Mouse (Mus musculus) T-cell, adult 2 months (primary cell): ENCODE measurements around the gene Hyou1.
A peak's percentile ranks its signal among the peaks of the same experiment; 100 is the strongest.
"Not testable (repeated sequence)": the region's sequence is repeated elsewhere in the genome, so short reads cannot be mapped to it uniquely, and the experiment has no call there.

Experiments
- DNase-seq: peaks from one replicate; pipeline ENCODE4 v3.0.0; 2022; ENCODE audit warnings: low spot score

Gene Hyou1

DNA sequence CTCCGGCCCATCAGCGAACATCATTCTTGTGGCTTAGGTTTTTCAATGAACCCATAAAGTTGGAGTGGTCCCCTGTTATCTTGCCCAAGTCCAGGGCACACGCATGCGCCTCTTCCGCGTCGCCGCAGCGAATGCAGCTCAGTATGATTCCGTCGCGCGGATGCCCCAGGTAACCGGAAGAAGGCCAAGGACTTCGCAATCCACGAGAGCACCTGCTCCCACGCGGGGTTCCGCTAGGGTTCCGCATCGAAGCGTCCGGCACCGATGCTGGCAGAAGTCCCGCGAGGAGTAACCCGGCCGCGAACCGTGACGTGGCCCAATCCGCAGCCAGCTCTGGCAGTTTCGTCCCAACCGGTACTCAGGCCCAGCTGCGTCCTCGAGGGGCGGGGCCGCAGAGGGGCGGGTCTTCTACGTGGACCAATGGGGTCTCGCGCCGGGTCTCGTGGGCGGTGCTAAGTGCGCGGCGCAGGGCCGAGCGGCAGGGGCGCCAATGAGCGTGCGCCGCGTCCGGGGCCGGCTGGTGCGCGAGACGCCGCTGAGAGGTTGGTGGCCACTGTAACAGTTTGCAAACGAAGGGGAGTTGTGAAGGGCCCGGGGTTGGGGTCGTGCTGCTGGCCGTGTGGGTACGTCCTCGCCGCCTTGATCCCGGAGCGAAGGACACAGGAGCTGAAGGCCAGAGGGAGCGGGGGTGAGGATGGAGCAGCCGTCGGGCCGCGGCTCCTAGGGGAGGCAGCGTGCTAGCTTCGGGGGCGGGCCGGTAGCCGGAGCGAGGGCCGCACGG lies at the start of gene Hyou1:
Hyou1 (plus strand) TSS at position 437 of the 781 bp plus-strand sequence.
- peak; percentile 100 for DNase-seq

DNA sequence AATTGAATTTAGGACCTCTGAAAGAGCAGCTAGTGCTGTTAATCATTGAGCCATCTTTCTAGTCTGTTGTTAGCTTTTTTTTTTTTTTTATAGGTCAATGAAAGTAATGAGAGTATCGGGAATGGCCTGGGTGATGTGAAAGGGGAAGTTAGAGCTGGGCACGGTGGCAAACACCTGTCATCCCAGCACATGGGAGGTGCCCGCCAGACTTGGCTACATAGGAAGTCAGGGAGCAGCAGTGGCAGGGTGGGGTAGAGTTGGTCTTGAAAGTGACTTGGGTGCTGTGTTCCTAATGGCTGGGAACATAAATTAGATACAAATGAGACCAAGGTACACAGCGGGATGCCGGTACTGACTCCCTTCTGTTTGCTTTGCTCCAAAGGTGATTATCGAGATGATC lies 48.6 kb upstream of the Hyou1 start:
- DNase-seq: no peak

DNA sequence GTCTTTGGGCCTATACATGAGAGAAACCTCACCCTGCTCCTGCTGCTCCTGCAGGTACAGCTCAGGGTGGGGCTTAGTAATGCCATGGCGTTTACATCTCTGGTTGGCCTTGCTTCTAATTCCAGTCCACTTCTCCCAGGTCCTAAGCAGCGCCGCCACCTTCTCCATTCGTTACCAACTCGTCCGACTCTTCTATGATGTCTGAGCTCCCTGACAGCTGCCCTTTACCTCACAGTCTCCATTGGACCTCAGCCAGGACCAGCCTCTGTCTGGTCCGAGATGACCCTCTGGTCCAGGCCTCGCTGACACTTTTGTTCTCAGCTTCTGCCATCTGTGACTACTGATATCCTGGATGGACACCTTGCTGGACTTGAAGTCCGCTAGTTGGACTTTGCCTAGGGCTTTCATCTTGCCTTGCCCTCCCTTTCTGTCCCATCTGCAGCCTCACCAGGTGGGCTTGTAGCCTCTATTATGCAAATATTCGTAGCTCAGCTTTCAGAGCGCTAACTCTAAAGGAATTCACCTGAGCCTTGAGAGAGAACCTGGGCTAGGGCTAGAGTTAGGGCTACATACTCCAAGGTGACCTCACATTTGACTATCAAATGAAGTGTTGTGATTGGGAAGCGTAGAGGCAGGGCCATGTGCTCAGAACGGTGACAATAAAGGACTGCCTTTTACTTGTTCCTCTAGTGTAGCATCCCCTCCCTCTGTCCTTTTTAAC lies 46.2 kb upstream of the Hyou1 start:
- no peak for DNase-seq

DNA sequence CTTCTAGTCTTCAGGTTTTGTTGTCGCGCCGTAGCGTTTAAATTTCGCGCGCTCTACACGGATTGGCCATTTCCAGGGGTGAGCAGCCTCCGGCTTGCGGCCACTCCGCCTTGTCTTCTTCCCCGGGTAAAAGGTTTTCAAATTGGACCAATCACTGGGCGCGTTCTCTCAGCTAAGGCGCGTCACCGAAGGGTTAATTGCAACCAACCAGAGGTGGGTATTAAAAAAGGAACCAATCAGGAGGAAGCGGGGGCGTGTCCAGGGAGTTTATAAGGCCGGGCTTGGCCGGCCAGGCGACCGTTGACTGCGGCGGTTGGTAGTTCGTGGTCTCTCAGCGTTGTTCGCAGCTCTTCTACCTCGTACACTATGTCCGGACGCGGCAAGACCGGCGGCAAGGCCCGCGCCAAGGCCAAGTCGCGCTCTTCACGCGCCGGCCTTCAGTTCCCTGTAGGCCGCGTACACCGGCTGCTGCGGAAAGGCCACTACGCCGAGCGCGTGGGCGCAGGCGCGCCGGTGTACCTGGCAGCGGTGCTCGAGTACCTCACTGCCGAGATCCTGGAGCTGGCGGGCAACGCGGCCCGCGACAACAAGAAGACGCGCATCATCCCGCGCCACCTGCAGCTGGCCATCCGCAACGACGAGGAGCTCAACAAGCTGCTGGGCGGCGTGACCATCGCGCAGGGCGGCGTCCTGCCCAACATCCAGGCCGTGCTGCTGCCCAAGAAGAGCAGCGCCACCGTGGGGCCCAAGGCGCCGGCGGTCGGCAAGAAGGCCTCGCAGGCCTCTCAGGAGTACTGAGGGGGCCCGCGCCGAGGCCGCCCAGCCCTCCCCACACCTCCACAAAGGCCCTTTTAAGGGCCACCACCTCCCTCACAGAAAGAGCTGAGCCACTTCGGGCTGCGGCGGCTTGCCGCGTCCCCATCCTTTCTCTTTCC lies 44.6 kb upstream of the Hyou1 start, which contains the start of gene H2afx:
H2afx (plus strand) TSS at position 299 of the 935 bp plus-strand sequence.
- DNase-seq: peak; percentile 99

DNA sequence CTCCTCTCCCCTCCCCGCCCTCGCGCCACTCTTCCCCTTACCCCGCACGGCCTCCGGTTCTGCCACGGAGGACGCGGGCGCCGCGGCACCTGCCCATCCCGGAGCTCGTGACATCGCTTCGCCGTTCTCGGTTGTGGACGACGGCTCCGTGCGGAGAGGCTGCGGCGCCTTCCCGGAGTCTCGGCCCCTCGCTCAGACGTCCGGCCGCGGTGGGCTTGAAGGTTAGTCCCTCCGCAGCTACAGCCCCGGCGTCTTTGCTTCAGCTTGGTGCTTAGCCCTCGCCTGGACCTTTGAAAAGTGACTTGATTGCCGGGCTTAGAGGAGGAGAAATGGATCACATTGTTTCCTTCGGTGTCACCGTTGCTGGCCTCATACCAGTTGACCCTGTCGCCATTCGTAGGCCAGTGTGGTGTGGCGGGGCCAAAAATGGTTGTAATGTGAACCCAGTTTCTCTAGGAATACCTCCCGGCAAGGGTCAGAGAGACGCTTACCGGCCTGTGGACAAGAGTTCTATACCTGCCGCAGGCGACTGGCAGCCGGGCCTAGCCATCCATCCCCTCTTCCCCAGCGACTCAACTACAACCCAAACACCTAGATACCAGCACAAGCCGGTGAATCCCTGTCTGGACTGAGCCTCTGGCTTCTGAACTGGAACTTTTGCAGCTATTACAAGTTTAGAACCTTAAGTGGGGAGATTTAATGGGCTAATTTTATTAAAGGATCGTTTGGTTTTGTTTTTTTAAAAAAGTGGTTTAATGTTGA lies 43.8 kb upstream of the Hyou1 start:
- no peak for DNase-seq

DNA sequence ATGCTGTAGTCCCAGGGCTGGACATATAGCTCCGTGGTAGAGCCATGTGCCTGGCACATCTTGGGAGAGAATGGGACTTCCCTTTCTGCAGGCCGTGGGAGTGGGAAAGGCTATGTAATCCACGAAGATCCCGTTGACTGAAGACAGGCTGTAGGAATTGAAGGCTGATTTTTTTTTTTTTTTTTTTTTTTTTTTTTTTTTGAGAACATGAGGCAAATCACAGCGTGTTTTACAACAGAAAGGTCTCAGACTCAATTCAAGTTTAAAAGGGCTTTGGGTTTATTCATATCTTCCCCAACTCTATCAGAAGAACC lies 43.2 kb upstream of the Hyou1 start:
- no peak for DNase-seq

DNA sequence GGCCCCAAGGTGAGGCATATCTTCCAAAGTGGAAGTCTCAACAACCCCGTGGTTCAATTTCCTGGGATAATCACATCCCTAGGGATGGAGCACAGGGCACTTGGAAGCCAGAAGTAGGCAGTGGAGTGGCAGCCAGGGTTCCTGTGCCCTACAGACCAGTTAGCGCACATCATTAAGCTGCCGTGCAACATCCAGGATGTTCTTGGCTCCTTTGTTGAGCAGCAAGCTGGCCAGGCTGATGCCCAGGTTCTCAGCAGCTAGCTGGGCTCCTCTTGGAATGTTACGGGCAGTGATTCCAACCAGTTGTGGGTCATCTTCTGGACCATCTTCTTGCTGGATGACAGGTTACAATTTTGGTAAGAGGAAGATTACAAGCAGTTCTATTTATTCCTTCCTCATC lies 42.8 kb upstream of the Hyou1 start:
- not testable (repeated sequence) for DNase-seq

DNA sequence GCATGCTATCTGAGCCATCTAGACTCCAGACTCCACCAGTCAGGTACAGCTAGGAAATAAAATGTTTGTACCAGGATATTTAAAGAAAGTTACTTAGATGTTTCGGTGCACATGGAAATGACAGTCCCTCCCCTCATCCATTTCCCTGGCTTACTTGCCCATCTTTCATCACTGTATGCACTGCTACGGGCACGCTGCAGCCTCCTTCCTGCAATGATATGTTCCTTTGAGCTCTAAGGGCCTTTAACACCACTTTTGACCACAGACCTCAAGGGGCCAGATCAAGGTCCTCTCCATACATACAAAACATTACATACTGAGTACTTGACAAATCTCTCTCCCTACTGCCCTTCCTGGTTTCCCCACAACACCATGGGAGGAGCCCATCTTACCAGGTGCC lies 42.3 kb upstream of the Hyou1 start:
- no peak for DNase-seq

DNA sequence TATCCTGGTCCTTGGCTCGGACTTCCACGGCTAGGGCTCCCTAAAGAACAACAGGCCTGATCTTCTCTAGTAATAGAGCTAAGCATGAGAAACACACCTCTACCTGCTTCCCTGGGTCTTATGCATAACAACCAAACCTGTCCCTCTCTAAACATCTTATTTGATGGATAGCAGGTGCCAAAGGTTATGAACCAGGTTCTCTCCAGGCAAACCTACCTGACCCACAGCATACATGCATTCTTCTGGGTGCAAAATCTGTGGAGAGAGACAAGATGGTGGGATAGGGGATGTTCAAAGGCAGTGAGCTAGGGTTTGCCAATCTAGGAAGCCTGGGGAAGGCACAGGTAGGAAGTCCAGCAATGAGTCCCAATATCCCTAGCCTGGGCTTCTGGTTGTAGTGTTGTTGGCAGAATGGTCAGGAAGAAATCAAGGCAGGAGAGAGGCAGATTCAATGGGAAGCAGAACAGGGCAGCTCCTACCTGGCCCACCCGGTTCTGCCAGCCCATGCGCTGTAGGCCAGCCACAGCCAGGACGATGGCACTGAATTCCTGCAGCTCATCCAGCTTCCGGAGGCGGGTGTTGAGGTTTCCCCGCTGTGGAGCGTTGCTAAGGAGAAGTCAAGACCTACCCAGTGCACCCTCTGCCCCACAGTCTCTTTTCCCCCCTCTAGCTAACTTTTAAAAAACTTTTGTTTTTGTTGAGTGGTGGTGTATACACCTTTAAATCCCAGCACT lies 41.7 kb upstream of the Hyou1 start:
- no peak for DNase-seq

DNA sequence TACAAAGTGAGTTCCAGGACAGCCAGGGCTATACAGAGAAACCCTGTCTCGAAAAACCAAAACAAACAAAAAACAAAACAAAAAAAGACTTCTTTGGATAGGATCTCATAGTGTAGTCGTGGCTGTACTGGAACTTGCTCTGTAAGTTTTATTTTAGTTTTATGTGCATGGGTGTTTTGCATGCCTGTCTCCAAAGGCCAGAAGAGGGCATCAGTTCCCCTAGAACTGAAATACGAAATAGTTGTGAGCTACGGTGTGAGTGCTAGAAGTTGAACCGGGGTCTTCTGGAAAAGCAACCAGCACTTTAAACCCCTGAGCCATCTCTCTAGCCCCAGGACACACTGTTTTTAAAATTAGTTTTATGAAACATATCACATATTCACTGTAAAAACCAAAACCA lies 40.7 kb upstream of the Hyou1 start:
- DNase-seq: no peak

DNA sequence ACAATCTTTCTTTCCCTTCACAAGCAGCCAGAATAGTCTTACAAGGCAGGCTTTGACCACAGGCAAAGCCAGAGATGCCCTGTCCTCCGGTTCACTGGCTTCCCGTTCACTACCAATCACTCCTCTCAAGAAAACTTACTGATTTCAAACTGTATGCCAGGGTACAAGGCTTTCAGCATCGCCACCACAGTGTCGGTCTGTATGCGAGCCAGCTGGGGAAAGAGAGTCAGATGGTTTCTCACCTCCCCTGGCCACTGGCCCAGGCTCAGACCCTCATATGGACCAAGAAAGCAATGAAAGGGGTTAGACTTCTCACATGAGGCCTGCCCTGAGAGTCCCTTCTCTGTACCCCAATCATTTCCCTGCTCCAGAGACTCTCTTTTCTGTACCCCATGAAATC lies 37.8 kb upstream of the Hyou1 start:
- DNase-seq: no peak

DNA sequence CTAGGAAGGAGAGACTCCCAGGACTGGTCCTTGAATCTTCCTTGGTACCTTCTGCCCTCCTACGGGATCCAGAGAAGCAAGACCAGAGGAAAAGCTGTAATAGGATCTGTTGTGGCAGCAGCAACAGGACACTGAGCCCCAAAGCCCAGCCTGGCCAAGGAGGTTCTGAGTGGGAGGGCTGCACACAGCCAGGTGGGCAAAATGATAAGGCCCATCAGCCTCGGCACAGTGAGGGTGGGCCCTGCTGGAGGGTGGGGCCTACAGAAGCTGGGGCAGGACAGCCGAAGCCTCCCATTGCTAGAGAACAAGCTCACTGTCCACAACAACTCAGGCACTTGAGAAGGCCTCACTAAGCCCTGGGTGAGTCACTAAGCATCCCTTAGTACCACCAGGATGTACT lies 37.1 kb upstream of the Hyou1 start:
- no peak for DNase-seq

DNA sequence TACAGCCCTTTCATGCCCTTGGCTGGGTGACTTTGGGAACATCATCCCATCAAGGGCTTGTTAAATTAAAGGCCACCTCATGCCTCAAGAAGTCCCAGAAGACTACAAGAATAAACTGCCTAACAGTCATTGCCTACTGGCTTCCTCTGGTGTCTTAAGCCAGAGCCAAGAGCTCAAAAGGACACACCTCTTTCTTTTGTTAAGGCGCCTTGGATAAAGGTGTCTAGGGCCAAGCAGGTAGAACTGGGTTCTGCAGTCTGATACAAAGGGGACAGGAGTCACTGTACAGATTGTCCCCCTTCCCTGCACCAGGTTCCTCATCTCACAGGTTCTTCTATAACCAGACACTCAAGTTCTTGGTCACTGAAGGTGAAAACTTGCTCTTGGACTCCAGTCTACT lies 36.7 kb upstream of the Hyou1 start:
- no peak for DNase-seq

DNA sequence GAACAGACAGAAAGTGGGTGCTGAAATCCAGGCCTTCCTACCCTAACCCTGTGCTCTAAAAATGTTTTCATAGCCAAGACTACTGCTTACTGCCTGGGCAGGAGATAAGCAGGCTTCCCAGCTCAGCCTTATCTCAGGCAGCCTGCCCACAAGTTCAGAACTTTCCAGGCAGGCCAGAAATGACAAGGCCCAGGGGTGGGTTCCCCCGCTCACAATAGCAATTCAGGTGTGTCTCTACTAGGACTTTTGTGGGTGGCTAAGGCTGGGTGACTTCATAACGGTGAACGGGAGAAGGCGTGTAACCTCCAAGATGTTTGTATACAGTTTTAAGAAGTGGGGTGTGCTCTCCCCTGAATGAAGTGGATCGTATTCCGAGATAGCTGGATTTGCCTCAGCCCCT lies 36.0 kb upstream of the Hyou1 start:
- no peak for DNase-seq

DNA sequence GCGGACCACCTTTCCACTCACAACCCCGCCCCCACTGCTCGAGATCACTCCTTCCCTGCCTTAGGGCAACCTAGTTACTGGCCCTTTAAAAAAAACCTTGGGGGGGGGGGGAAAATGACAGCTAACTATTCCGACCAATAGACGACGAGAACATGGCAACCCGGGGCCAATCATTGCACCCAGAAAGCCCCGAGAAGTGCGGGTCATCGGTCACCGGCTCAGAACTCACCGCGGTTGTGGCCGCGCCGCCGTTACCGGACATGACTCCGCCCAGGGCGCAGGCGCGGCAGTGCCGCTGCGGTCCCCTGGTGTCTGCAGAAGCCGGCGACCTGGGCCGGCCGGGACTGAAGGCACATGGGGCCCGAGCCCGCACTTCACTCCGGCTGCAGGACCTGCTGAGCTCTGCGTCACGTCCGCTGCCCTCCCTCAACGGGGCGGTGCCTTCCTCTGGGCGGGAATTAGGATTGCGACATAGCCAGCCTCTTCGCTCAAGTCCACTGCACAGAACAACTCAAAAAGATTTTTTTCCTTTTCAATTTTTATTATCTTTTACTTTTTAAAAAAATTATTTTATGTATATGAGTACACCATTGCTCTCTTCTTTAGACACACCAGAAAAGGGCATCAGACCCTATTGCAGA lies 35.4 kb upstream of the Hyou1 start, which contains the start of gene Hmbs:
Hmbs (minus strand) TSS at position 448 of the 641 bp plus-strand sequence.
- peak; percentile 87 for DNase-seq

DNA sequence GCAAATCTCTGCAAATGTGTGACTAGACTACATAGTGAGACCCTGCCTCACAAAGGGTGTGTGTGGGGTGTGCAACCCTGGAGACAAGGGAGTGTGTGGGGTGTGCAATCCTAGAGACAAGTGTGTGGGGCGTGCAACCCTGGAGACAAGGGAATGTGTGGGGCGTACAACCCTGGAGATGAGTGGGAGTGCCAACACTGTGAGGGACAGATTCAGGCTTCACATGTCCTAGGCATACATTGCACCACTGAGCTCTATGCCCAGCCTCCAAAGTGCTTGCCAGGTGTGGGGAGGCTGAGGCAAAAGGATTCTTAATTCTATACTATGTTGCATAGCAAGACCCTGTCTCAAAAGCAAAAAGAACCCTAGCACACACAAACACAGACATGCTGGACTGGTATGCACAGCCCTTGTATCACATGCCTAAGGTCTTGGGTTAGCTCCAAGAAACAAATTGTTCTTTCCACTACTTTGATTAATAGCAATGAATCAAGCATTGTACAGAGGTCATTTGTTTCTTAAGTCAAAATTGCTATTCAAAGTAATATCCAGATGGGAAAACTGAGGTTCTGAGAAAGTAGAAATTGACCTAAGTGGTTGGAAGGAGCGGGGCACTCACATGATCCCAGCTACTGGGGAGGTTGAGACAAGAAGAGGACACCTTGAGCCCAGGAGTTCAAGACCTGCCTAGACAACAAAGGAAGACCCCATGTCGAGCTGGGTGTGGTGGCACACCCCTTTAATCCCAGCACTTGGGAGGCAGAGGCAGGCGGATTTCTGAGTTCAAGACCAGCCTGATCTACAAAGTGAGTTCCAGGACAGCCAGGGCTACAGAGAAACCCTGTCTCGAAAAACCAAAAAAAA lies 33.5 kb upstream of the Hyou1 start:
- DNase-seq: no peak

DNA sequence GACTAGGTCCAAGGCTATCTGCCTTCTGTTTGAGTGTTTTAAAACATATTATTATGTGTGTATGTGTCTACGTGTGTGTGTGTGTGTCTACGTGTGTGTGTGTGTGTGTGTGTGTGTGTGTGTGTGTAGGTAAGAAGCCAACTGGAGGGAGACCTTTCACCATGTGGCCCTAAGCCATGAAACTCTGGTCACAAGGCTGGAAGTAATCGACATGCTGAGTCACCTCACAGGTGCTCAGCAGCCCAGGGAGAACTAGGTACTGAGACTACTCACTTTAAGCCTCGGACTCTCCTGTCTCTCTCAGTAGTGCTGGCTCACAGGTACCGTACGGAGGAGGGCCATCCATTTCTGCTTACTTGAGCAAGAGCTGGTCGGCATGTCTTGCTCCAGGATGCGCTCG lies 32.1 kb upstream of the Hyou1 start:
- no peak for DNase-seq

DNA sequence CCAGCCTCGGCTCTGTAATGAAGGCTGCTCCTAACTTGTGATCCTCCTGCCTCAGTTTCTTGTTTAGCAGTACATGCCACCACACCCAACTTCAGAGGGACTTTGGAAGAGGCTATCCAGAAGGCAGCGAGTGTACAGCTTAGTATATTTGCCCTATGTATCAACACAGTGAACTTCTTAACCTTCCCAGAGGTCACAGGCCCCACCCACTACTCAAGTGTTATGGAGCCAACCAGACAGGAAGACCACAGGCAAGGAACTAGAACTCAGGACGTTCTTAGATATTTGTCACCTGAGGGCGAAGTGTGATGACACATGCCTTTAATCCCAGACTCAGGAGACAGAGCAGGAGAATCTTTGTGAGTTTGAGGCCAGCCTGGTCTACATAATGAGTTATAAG lies 31.7 kb upstream of the Hyou1 start:
- no peak for DNase-seq

DNA sequence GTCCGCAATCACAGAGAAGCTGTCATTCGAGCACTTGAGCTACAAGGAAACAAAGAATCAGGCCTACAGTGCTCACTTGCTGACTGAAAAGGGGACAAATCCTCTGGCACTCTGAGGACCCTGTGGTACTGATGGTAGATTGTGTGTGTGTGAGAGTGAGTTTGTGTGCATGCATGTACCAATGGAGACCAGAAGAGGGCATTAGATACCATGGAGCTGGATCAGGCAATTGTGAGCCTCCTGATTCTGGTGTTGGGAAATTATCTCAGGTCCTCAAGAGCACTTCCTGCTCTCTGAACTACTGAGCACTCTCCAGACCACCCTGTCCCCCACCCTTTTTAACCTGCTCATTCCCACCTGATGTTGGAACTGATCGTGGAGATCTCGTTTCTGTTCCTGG lies 30.7 kb upstream of the Hyou1 start:
- DNase-seq: no peak

DNA sequence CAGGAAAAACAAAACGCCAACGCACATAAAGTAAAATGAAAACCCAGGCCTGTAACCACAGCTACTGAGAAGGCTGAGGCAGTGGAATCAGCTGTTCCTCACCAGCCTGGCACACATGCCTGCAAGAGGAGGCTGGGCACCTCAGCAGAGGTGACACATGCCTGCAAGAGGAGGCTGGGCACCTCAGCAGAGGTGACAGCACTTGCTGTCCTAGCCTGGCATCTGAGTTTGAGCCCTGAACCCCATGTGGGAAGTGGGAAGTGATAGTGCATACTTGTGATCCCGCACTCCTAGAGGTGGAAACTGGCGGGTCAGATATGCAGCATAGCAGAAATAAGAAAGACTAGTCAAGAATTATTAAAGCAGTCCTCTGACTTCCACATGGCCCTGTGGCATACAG lies 27.9 kb upstream of the Hyou1 start:
- no peak for DNase-seq
